Comparison of ENCODE assay signal across 8 mouse cellular contexts in the genomic region with DNA sequence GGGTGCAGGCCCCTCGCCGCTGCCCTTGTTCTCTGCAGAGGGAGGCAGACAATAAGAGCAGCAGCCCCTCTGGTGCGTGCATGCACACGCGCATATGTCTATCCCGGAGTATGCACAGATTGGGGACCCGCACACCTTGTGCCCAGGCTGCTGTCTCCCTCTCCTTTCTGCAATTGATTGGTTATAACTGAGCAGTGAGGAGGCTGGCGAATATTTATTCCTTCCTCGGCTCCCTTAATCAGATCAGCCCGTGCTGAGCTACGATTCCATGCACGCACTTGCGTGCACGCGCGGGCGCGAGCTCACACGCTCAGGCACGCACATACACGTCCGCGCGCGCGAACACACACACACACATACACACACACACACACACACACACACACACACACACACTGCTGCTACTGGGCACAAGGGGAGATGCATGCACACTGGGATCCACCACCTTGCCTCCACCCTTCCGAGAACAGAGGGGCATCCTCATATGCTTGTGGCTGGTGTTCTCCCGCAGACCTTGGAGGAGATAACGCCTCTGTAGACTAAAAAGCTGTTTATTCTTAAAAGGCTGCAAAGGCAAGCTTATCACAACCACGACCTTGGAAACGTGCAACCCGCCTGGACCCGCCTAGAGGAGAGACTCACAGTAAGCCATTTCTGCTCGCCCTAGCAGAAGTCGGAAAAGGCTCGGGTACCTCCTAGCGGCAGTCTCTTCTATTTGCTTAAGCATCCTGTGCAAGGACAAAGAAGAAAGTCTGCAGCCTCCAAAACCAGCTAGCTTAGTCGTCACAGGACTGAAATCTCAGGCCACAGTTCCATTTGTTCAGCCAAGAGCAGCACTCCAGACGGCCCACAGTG. TPM values are rescaled to one million over a fixed set of nuclear protein-coding genes. Genes with fewer than 3 reads are reported as not detected.
DNase-seq lines count a peak whose midpoint lies in the region; ATAC-seq lines count a peak whose summit lies in the region.

No protein-coding gene starts in this region.

- peak; percentile 82 for ATAC-seq in inflammation-experienced regulatory T-cells, adult 6 months

- DNase-seq in T-cell, adult 2 months (ENCODE audit: low spot score): peak; percentile 90
- peak; percentile 91 for DNase-seq in cerebellum, adult 9-10 months
- peak; percentile 82 to 83 for DNase-seq in frontal cortex, postnatal 10 days (ENCODE audit: low spot score in 2 of 2)
- DNase-seq in left cerebral cortex, adult 8-10 months (ENCODE audit: low spot score in 2 of 2): peak; percentile 60 to 86
- peak; percentile 52 to 62 for DNase-seq in lung, postnatal 4 days
- DNase-seq in right cerebral cortex, adult 18-20 months: peak; percentile 90
- DNase-seq in yolk sac, embryonic 10.5 days (ENCODE audit: low spot score): peak; percentile 70

RNA-seq across cellular contexts. Expression of a gene that starts 0.5 kb away (rescaled TPM):
- polyA plus RNA-seq in inflammation-experienced regulatory T-cells, adult 6 months (2017; shearing (Covaris generic)): 10 to 100 TPM in 2 of 3 experiments, 1 to 10 TPM in 1; 1.3 to 14.6 (median 12.7) TPM
- total RNA-seq in left cerebral cortex, adult 8-10 months (2022): 10 to 100 TPM; 29.4 to 41.0 (median 34.8) TPM

Comparison
In these comparisons a context has a peak if more than half of its experiments do, and no peak if none do; other contexts are left out.
1. Peak in every context shown above with its lines: DNase-seq and ATAC-seq.